Mouse (Mus musculus): ENCODE measurements at regions not wholly inside any gene's neighbourhood (a gene's known extent, or its start where the extent isn't known, plus 50 kb on each side); places are given as distances from the start of the nearest gene placed in this dataset.

GRCm38 (mm10) chr14:25005241-25005946, 453.6 kb upstream of the Zmiz1 start:
- Histone ChIP-seq H3K27me3 (replicated peaks) (no peaks in the 10 kb centered on the region), H3K27ac (no peak overlapping the region), H3K4me3 (no peak overlapping the region), H3K4me1 (no peaks in the 10 kb centered on the region), H3K36me3 (no peaks in the 10 kb centered on the region), H3K9ac (no peak overlapping the region), H3K9me3 (replicated peaks) (no peaks in the 10 kb centered on the region), H3K4me2 (no peak overlapping the region)
- no peak for ATAC-seq
- 46% methylated on average over 11 of the region's 11 CpGs for WGBS (ENCODE audit: insufficient replicate concordance)

GRCm38 (mm10) chr14:25011926-25012325, 447.1 kb upstream of the Zmiz1 start:
- no peaks in the 10 kb centered on the region for H3K4me1 ChIP-seq
- 51% methylated on average over 3 of the region's 3 CpGs for WGBS (ENCODE audit: insufficient replicate concordance)
- ATAC-seq: no peak

GRCm38 (mm10) chr14:25015288-25016238, 443.4 kb upstream of the Zmiz1 start:
- Histone ChIP-seq H3K27ac (no peak overlapping the region), H3K27me3 (replicated peaks) (no peaks in the 10 kb centered on the region), H3K4me2 (no peak overlapping the region), H3K4me3 (no peak overlapping the region), H3K9ac (no peak overlapping the region), H3K4me1 (no peaks in the 10 kb centered on the region), H3K36me3 (no peaks in the 10 kb centered on the region), H3K9me3 (replicated peaks) (no peaks in the 10 kb centered on the region)
- WGBS (ENCODE audit: insufficient replicate concordance): 21% methylated on average over 8 of the region's 8 CpGs
- no peak for ATAC-seq

More at GRCm38 (mm10) chr14:25011926-25012325, 447.1 kb upstream of the Zmiz1 start:
- no peak overlapping the region for H3K4me2 ChIP-seq
- H3K9me3 ChIP-seq (replicated peaks): no peaks in the 10 kb centered on the region
- no peak overlapping the region for H3K9ac ChIP-seq
- H3K4me3 ChIP-seq: no peak overlapping the region
- H3K27ac ChIP-seq: no peak overlapping the region
- no peaks in the 10 kb centered on the region for H3K27me3 ChIP-seq (replicated peaks)
- no peaks in the 10 kb centered on the region for H3K36me3 ChIP-seq

- no peak overlapping the region for H3K4me3 ChIP-seq
- no peaks in the 10 kb centered on the region for H3K4me1 ChIP-seq
- ATAC-seq: no peak
- no peaks in the 10 kb centered on the region for H3K36me3 ChIP-seq
- H3K27me3 ChIP-seq (replicated peaks): no peaks in the 10 kb centered on the region
- H3K9ac ChIP-seq: no peak overlapping the region
- 64% methylated on average over 5 of the region's 5 CpGs for WGBS (ENCODE audit: insufficient replicate concordance)
- no peak overlapping the region for H3K27ac ChIP-seq
- no peak overlapping the region for H3K4me2 ChIP-seq
- H3K9me3 ChIP-seq (replicated peaks): no peaks in the 10 kb centered on the region
Measured at GRCm38 (mm10) chr14:25017860-25018259, 441.1 kb upstream of the Zmiz1 start.

GRCm38 (mm10) chr14:25019306-25019905, 439.6 kb upstream of the Zmiz1 start:
- ATAC-seq: no peak
- WGBS (ENCODE audit: insufficient replicate concordance): 56% methylated on average over 4 of the region's 4 CpGs
- Histone ChIP-seq H3K9ac (no peak overlapping the region), H3K27ac (no peak overlapping the region), H3K4me1 (no peaks in the 10 kb centered on the region), H3K36me3 (no peaks in the 10 kb centered on the region), H3K4me3 (no peak overlapping the region), H3K9me3 (replicated peaks) (no peaks in the 10 kb centered on the region), H3K4me2 (no peak overlapping the region), H3K27me3 (replicated peaks) (no peaks in the 10 kb centered on the region)

- no peaks in the 10 kb centered on the region for H3K4me1 ChIP-seq
- no peak overlapping the region for H3K4me2 ChIP-seq
- ATAC-seq: no peak
- no peaks in the 10 kb centered on the region for H3K9me3 ChIP-seq (replicated peaks)
- no peak overlapping the region for H3K4me3 ChIP-seq
- no peaks in the 10 kb centered on the region for H3K27me3 ChIP-seq (replicated peaks)
- H3K27ac ChIP-seq: no peak overlapping the region
- 72% methylated on average over 15 of the region's 15 CpGs for WGBS (ENCODE audit: insufficient replicate concordance)
- no peak overlapping the region for H3K9ac ChIP-seq
- H3K36me3 ChIP-seq: no peaks in the 10 kb centered on the region
Measured at GRCm38 (mm10) chr14:25022523-25023269, 436.3 kb upstream of the Zmiz1 start.

GRCm38 (mm10) chr14:25023270-25023800, 435.6 kb upstream of the Zmiz1 start:
- no peaks in the 10 kb centered on the region for H3K36me3 ChIP-seq
- ATAC-seq: no peak
- H3K4me3 ChIP-seq: no peak overlapping the region
- 61% methylated on average over 6 of the region's 6 CpGs for WGBS (ENCODE audit: insufficient replicate concordance)
- no peaks in the 10 kb centered on the region for H3K27me3 ChIP-seq (replicated peaks)
- no peaks in the 10 kb centered on the region for H3K9me3 ChIP-seq (replicated peaks)
- H3K27ac ChIP-seq: no peak overlapping the region
- no peak overlapping the region for H3K9ac ChIP-seq
- H3K4me2 ChIP-seq: no peak overlapping the region
- H3K4me1 ChIP-seq: no peaks in the 10 kb centered on the region

GRCm38 (mm10) chr14:25025074-25025473, 433.9 kb upstream of the Zmiz1 start:
- WGBS (ENCODE audit: insufficient replicate concordance): 56% methylated on average over 6 of the region's 6 CpGs

GRCm38 (mm10) chr14:25027076-25027475, 431.9 kb upstream of the Zmiz1 start:
- H3K4me3 ChIP-seq: no peak overlapping the region
- no peaks in the 10 kb centered on the region for H3K9me3 ChIP-seq (replicated peaks)
- WGBS (ENCODE audit: insufficient replicate concordance): 71% methylated on average over 3 of the region's 3 CpGs
- H3K27me3 ChIP-seq (replicated peaks): no peaks in the 10 kb centered on the region
- H3K4me2 ChIP-seq: no peak overlapping the region
- no peaks in the 10 kb centered on the region for H3K36me3 ChIP-seq
- H3K27ac ChIP-seq: no peak overlapping the region
- no peak for ATAC-seq
- no peaks in the 10 kb centered on the region for H3K4me1 ChIP-seq
- no peak overlapping the region for H3K9ac ChIP-seq

More at GRCm38 (mm10) chr14:25025074-25025473, 433.9 kb upstream of the Zmiz1 start:
- Histone ChIP-seq H3K27ac (no peak overlapping the region), H3K36me3 (no peaks in the 10 kb centered on the region), H3K4me3 (no peak overlapping the region), H3K9ac (no peak overlapping the region), H3K9me3 (replicated peaks) (no peaks in the 10 kb centered on the region), H3K27me3 (replicated peaks) (no peaks in the 10 kb centered on the region), H3K4me1 (no peaks in the 10 kb centered on the region), H3K4me2 (no peak overlapping the region)
- no peak for ATAC-seq

GRCm38 (mm10) chr14:25027842-25028241, 431.1 kb upstream of the Zmiz1 start:
- ATAC-seq: no peak
- Histone ChIP-seq H3K4me2 (no peak overlapping the region), H3K27ac (no peak overlapping the region), H3K9ac (no peak overlapping the region), H3K4me3 (no peak overlapping the region), H3K36me3 (no peaks in the 10 kb centered on the region), H3K9me3 (replicated peaks) (no peaks in the 10 kb centered on the region), H3K27me3 (replicated peaks) (no peaks in the 10 kb centered on the region), H3K4me1 (no peaks in the 10 kb centered on the region)
- 46% methylated on average over 1 of the region's 1 CpGs for WGBS (ENCODE audit: insufficient replicate concordance)

GRCm38 (mm10) chr14:25030881-25031280, 428.1 kb upstream of the Zmiz1 start:
- ATAC-seq: no peak
- H3K36me3 ChIP-seq: no peaks in the 10 kb centered on the region
- no peaks in the 10 kb centered on the region for H3K4me1 ChIP-seq
- WGBS (ENCODE audit: insufficient replicate concordance): 77% methylated on average over 6 of the region's 6 CpGs
- no peaks in the 10 kb centered on the region for H3K9me3 ChIP-seq (replicated peaks)
- H3K4me2 ChIP-seq: no peak overlapping the region
- H3K9ac ChIP-seq: no peak overlapping the region
- no peak overlapping the region for H3K4me3 ChIP-seq
- no peaks in the 10 kb centered on the region for H3K27me3 ChIP-seq (replicated peaks)
- no peak overlapping the region for H3K27ac ChIP-seq

All from liver, embryonic 12.5 days (tissue).